Mouse (Mus musculus) myocyte (in vitro differentiated cells): ENCODE measurements around the gene Traf3ip1. TPM values are rescaled to one million over a fixed set of nuclear protein-coding genes. Genes with fewer than 3 reads are reported as not detected.

Experiments
- H3K27me3 ChIP-seq: one replicate; pipeline ENCODE4 v1.6.1; 2011; ENCODE audit not compliant: control insufficient read depth, insufficient read depth, insufficient read length
- H3K36me3 ChIP-seq: one replicate; pipeline ENCODE4 v1.6.1; 2011; ENCODE audit not compliant: control insufficient read depth, insufficient read depth
- H3K4me2 ChIP-seq: one replicate; pipeline ENCODE4 v1.6.1; 2011; ENCODE audit warnings: low read depth, control low read depth
- H3K4me3 ChIP-seq: one replicate; pipeline ENCODE4 v1.5.1; 2011; ENCODE audit warnings: mild to moderate bottlenecking, control low read depth, moderate library complexity
- H3K79me2 ChIP-seq: one replicate; pipeline ENCODE4 v1.6.1; 2011; ENCODE audit not compliant: control insufficient read depth, insufficient read depth
- H3ac ChIP-seq: one replicate; pipeline ENCODE4 v1.6.1; 2011; ENCODE audit not compliant: control insufficient read depth, insufficient read length
- CEBPB ChIP-seq: IDR thresholded peaks from 2 replicates; pipeline ENCODE4 v1.6.1; 2011; ENCODE audit warnings: mild to moderate bottlenecking, moderate library complexity; ENCODE audit not compliant: poor library complexity, insufficient read depth, severe bottlenecking
- E2F4 ChIP-seq: IDR thresholded peaks from one replicate; pipeline ENCODE4 v1.6.1; 2011; ENCODE audit warnings: mild to moderate bottlenecking, control low read depth, moderate library complexity; ENCODE audit not compliant: insufficient read depth
- MAX ChIP-seq: IDR thresholded peaks from one replicate; pipeline ENCODE4 v1.6.1; 2011; ENCODE audit warnings: low read depth, mild to moderate bottlenecking, control low read depth
- MYOD1 ChIP-seq, 3 experiments: IDR thresholded peaks; one replicate each; pipeline ENCODE4 v1.6.1; 2011; ENCODE audit warnings: control low read depth in 2 of 3, low read depth in 2 of 3, mild to moderate bottlenecking in 2 of 3, moderate library complexity in 1 of 3; ENCODE audit not compliant: insufficient read length in 2 of 3, control insufficient read depth in 1 of 3
- MYOG ChIP-seq, 3 experiments: IDR thresholded peaks; one replicate each; pipeline ENCODE4 v1.6.1; 2011; ENCODE audit warnings: control low read depth in 2 of 3, low read depth in 2 of 3, mild to moderate bottlenecking in 2 of 3; ENCODE audit not compliant: insufficient read length in 2 of 3, control insufficient read depth in 1 of 3, insufficient read depth in 1 of 3
- POLR2AphosphoS2 ChIP-seq: IDR thresholded peaks from one replicate; pipeline ENCODE4 v1.6.1; 2011; ENCODE audit warnings: low read depth, control low read depth; ENCODE audit not compliant: insufficient read length
- REST ChIP-seq: IDR thresholded peaks from one replicate; pipeline ENCODE4 v1.6.1; 2011; ENCODE audit warnings: mild to moderate bottlenecking, control low read depth, moderate library complexity; ENCODE audit not compliant: insufficient read depth, insufficient read length
- SRF ChIP-seq: IDR thresholded peaks from one replicate; pipeline ENCODE4 v1.6.1; 2011; ENCODE audit warnings: low read depth; ENCODE audit not compliant: control insufficient read depth, insufficient read length
- TCF3 ChIP-seq: IDR thresholded peaks from one replicate; pipeline ENCODE4 v1.6.1; 2011; ENCODE audit warnings: low read depth, control low read depth; ENCODE audit not compliant: insufficient read length
- USF1 ChIP-seq: IDR thresholded peaks from one replicate; pipeline ENCODE4 v1.6.1; 2011; ENCODE audit warnings: low read depth, mild to moderate bottlenecking, control low read depth, moderate library complexity
- polyA plus RNA-seq: library from polyadenylated mRNA; unstranded; fragments of >200 nt; fragmentation: generic; extraction: Trizol; gene quantifications from one replicate; pipeline ENCODE4 v1.2.1, GENCODE M21; 2012; ENCODE audit warnings: missing spikeins

The Traf3ip1 gene
- polyA plus RNA-seq, 1 experiment, result 4.5 TPM

- H3K4me3 ChIP-seq, result no peak overlapping the region
- no peak overlapping the region for H3ac ChIP-seq
- H3K79me2 ChIP-seq, result no peaks in the 10 kb centered on the region
- no peak overlapping the region for H3K4me2 ChIP-seq
- TF ChIP-seq CEBPB (no peak), REST (no peak), USF1 (no peak), MAX (no peak), E2F4 (no peak), MYOG (IDR thresholded peaks at IDR 0.05; ENCODE audit: control insufficient read depth in 1 of 3, insufficient read depth in 1 of 3, insufficient read length in 2 of 3, low read depth in 2 of 3) (no peak), POLR2AphosphoS2 (no peak), SRF (no peak), MYOD1 (IDR thresholded peaks at IDR 0.05; ENCODE audit: control insufficient read depth in 1 of 3, insufficient read length in 2 of 3, low read depth in 2 of 3) (no peak)
- H3K27me3 ChIP-seq, result peaks cover 4% of the 10 kb centered on the region
- no peaks in the 10 kb centered on the region for H3K36me3 ChIP-seq
Measured at GRCm38 (mm10) chr1:91574208-91574607, 79.8 kb downstream of the Traf3ip1 start.

GRCm38 (mm10) chr1:91577883-91578517 is 83.6 kb downstream of the Traf3ip1 start:
- Histone ChIP-seq H3K79me2 (no peaks in the 10 kb centered on the region), H3K4me2 (no peak overlapping the region), H3K36me3 (no peaks in the 10 kb centered on the region), H3ac (no peak overlapping the region), H3K27me3 (no peaks in the 10 kb centered on the region), H3K4me3 (no peak overlapping the region)
- TF ChIP-seq SRF (no peak), POLR2AphosphoS2 (no peak), TCF3 (no peak), MYOG (IDR thresholded peaks at IDR 0.05; ENCODE audit: control insufficient read depth in 1 of 3, insufficient read depth in 1 of 3, insufficient read length in 2 of 3, low read depth in 2 of 3) (no peak), E2F4 (no peak), MAX (no peak)

Other genes starting within 250 kb of the Traf3ip1 start
- 70.3 TPM for gene Ube2f, start 244.3 kb upstream of the Traf3ip1 start, polyA plus RNA-seq
- 21.9 TPM for gene Scly, start 196.3 kb upstream of the Traf3ip1 start, polyA plus RNA-seq
- 0.12 TPM for gene Espnl, start 172.6 kb upstream of the Traf3ip1 start, polyA plus RNA-seq
- 106 TPM for gene Klhl30, start 143.6 kb upstream of the Traf3ip1 start, polyA plus RNA-seq
- gene Erfe, start 128.2 kb upstream of the Traf3ip1 start, polyA plus RNA-seq, result 13.1 TPM
- gene Ilkap, start 95.8 kb upstream of the Traf3ip1 start, polyA plus RNA-seq, result 80.3 TPM
- gene Hes6, start 80.6 kb upstream of the Traf3ip1 start, polyA plus RNA-seq, result 250 TPM
- gene Per2, start 35.3 kb upstream of the Traf3ip1 start, polyA plus RNA-seq, result 1.8 TPM
- gene Asb1, start 45.9 kb downstream of the Traf3ip1 start, polyA plus RNA-seq, result 14.9 TPM